Mouse (Mus musculus) MEL (cell line): ENCODE results near the gene Taf6. TPM values are rescaled to one million over a fixed set of nuclear protein-coding genes. Genes with fewer than 3 reads are reported as not detected.

ENCODE experiments used
- DNase-seq: peaks from one replicate; pipeline ENCODE4 v3.0.0; 2011; ENCODE audit warnings: low read depth, low spot score
- H3K27ac ChIP-seq: 2 replicates; pipeline ENCODE4 v1.5.1; 2012; ENCODE audit warnings: low read depth, mild to moderate bottlenecking, control low read depth, low read length, moderate library complexity; ENCODE audit not compliant: control insufficient read depth
- H3K27me3 ChIP-seq, 2 experiments: fragments of 150-350 bp in 1 of 2; sonication (generic) in 1 of 2; 2 replicates each; pipeline ENCODE4 v1.6.1; 2012; ENCODE audit warnings: low read length in 2 of 2, mild to moderate bottlenecking in 2 of 2, improper control_type of control experiment in 1 of 2, moderate library complexity in 1 of 2; ENCODE audit not compliant: insufficient read depth in 2 of 2, control insufficient read depth in 1 of 2
- H3K36me3 ChIP-seq, 2 experiments: 2 replicates each; pipeline ENCODE4 v1.6.1; 2012 to 2014; ENCODE audit warnings: low read length in 2 of 2, improper control_type of control experiment in 1 of 2, inconsistent platforms in 1 of 2, mild to moderate bottlenecking in 1 of 2; ENCODE audit not compliant: insufficient read depth in 2 of 2, control insufficient read depth in 1 of 2
- H3K4me1 ChIP-seq, 2 experiments: fragments of 150-350 bp in 1 of 2; sonication (generic) in 1 of 2; 2 replicates each; pipeline ENCODE4 v1.6.1; 2012; ENCODE audit warnings: low read length in 2 of 2, improper control_type of control experiment in 1 of 2, mild to moderate bottlenecking in 1 of 2; ENCODE audit not compliant: insufficient read depth in 2 of 2, control insufficient read depth in 1 of 2
- H3K4me3 ChIP-seq, 2 experiments: fragments of 150-350 bp in 1 of 2; sonication (generic) in 1 of 2; 2 replicates each; pipeline ENCODE4 v1.5.1; 2012; ENCODE audit warnings: low read depth in 2 of 2, low read length in 2 of 2, mild to moderate bottlenecking in 2 of 2, moderate library complexity in 2 of 2, control low read depth in 1 of 2, improper control_type of control experiment in 1 of 2; ENCODE audit not compliant: control insufficient read depth in 1 of 2, insufficient read depth in 1 of 2
- H3K79me2 ChIP-seq: 2 replicates; pipeline ENCODE4 v1.6.1; 2012; ENCODE audit warnings: mild to moderate bottlenecking, low read length, moderate library complexity; ENCODE audit not compliant: control insufficient read depth, poor library complexity, insufficient read depth
- H3K9ac ChIP-seq: 2 replicates; pipeline ENCODE4 v1.6.1; 2012; ENCODE audit warnings: low read depth, mild to moderate bottlenecking, control low read depth, low read length, moderate library complexity; ENCODE audit not compliant: control insufficient read depth, poor library complexity, severe bottlenecking
- H3K9me3 ChIP-seq: fragments of 150-350 bp; sonication (generic); replicated peaks from 2 replicates; pipeline ENCODE4 v1.6.1; 2012; ENCODE audit warnings: mild to moderate bottlenecking, low read length, improper control_type of control experiment, moderate library complexity; ENCODE audit not compliant: insufficient read depth
- BHLHE40 ChIP-seq: IDR thresholded peaks from 2 replicates; pipeline ENCODE4 v1.6.1; 2012; ENCODE audit warnings: low read depth, mild to moderate bottlenecking, inconsistent platforms, low read length, improper control_type of control experiment, borderline replicate concordance
- CTCF ChIP-seq, 3 experiments: IDR thresholded peaks in 2 of 3; conservative IDR thresholded peaks in 1 of 3; 2 replicates each; pipeline ENCODE4 v1.5.1; 2011 to 2012; ENCODE audit warnings: low read length in 3 of 3, low read depth in 2 of 3, mild to moderate bottlenecking in 2 of 3, improper control_type of control experiment in 1 of 3, inconsistent platforms in 1 of 3, mixed read lengths in 1 of 3, moderate library complexity in 1 of 3; ENCODE audit not compliant: control insufficient read depth in 1 of 3, insufficient read depth in 1 of 3, poor library complexity in 1 of 3, severe bottlenecking in 1 of 3
- E2F4 ChIP-seq: IDR thresholded peaks from 2 replicates; pipeline ENCODE4 v1.6.1; 2011; ENCODE audit warnings: low read depth, low read length, improper control_type of control experiment, borderline replicate concordance
- ELF1 ChIP-seq: IDR thresholded peaks from 2 replicates; pipeline ENCODE4 v1.6.1; 2014; ENCODE audit warnings: low read depth, mild to moderate bottlenecking, inconsistent platforms, low read length, improper control_type of control experiment, moderate library complexity
- EP300 ChIP-seq, 2 experiments: IDR thresholded peaks; 2 replicates each; pipeline ENCODE4 v1.6.1; 2011; ENCODE audit warnings: improper control_type of control experiment in 2 of 2, low read length in 2 of 2, low read depth in 1 of 2, mild to moderate bottlenecking in 1 of 2
- GABPA ChIP-seq: IDR thresholded peaks from 2 replicates; pipeline ENCODE4 v1.6.1; 2012; ENCODE audit warnings: low read depth, mild to moderate bottlenecking, inconsistent platforms, low read length, improper control_type of control experiment, moderate library complexity
- HCFC1 ChIP-seq: IDR thresholded peaks from 2 replicates; pipeline ENCODE4 v1.6.1; 2012; ENCODE audit warnings: low read depth, mild to moderate bottlenecking, inconsistent platforms, low read length, improper control_type of control experiment, moderate library complexity
- JUND ChIP-seq: IDR thresholded peaks from 2 replicates; pipeline ENCODE4 v1.6.1; 2011; ENCODE audit warnings: low read depth, mild to moderate bottlenecking, improper control_type of control experiment, low read length
- KAT2A ChIP-seq: conservative IDR thresholded peaks from 2 replicates; pipeline ENCODE4 v1.6.1; 2012; ENCODE audit warnings: low read depth, low read length, improper control_type of control experiment, inconsistent platforms
- MAFK ChIP-seq: IDR thresholded peaks from 2 replicates; pipeline ENCODE4 v1.6.1; 2011; ENCODE audit warnings: low read depth, mild to moderate bottlenecking, low read length, improper control_type of control experiment, borderline replicate concordance
- MAX ChIP-seq: IDR thresholded peaks from 2 replicates; pipeline ENCODE4 v1.6.1; 2011; ENCODE audit warnings: low read length, improper control_type of control experiment
- MAZ ChIP-seq: IDR thresholded peaks from 2 replicates; pipeline ENCODE4 v1.6.1; 2012; ENCODE audit warnings: low read depth, mild to moderate bottlenecking, inconsistent platforms, low read length, improper control_type of control experiment
- MXI1 ChIP-seq: IDR thresholded peaks from 2 replicates; pipeline ENCODE4 v1.6.1; 2011; ENCODE audit warnings: mild to moderate bottlenecking, low read depth, low read length, improper control_type of control experiment
- MYB ChIP-seq: IDR thresholded peaks from 2 replicates; pipeline ENCODE4 v1.6.1; 2011; ENCODE audit warnings: mild to moderate bottlenecking, low read depth, low read length, improper control_type of control experiment
- MYC ChIP-seq: IDR thresholded peaks from 2 replicates; pipeline ENCODE4 v1.6.1; 2011; ENCODE audit warnings: low read depth, mild to moderate bottlenecking, low read length, improper control_type of control experiment, moderate library complexity
- NELFE ChIP-seq: IDR thresholded peaks from 2 replicates; pipeline ENCODE4 v1.6.1; 2011; ENCODE audit warnings: low read depth, low read length, improper control_type of control experiment
- NRF1 ChIP-seq: IDR thresholded peaks from 2 replicates; pipeline ENCODE4 v1.6.1; 2014; ENCODE audit warnings: low read depth, mild to moderate bottlenecking, inconsistent platforms, low read length, improper control_type of control experiment, moderate library complexity; ENCODE audit not compliant: poor library complexity, insufficient read depth, severe bottlenecking
- POLR2A ChIP-seq, 2 experiments: IDR thresholded peaks; 2 replicates each; pipeline ENCODE4 v1.6.1; 2011 to 2012; ENCODE audit warnings: low read length in 2 of 2, mild to moderate bottlenecking in 2 of 2, control low read depth in 1 of 2, improper control_type of control experiment in 1 of 2, low read depth in 1 of 2, moderate library complexity in 1 of 2; ENCODE audit not compliant: control insufficient read depth in 1 of 2, insufficient read depth in 1 of 2, poor library complexity in 1 of 2
- POLR2AphosphoS2 ChIP-seq: IDR thresholded peaks from 2 replicates; pipeline ENCODE4 v1.6.1; 2011; ENCODE audit warnings: low read length, improper control_type of control experiment
- POLR2AphosphoS5 ChIP-seq: IDR thresholded peaks from 2 replicates; pipeline ENCODE4 v1.6.1; 2012; ENCODE audit warnings: low read depth, borderline replicate concordance, mild to moderate bottlenecking, inconsistent platforms, low read length, moderate library complexity, mixed read lengths
- SMC3 ChIP-seq: IDR thresholded peaks from 2 replicates; pipeline ENCODE4 v1.6.1; 2011; ENCODE audit warnings: low read depth, low read length, improper control_type of control experiment
- TAL1 ChIP-seq: IDR thresholded peaks from 2 replicates; pipeline ENCODE4 v1.6.1; 2012; ENCODE audit warnings: mild to moderate bottlenecking, inconsistent platforms, low read length, moderate library complexity, mixed read lengths
- TCF12 ChIP-seq: IDR thresholded peaks from 2 replicates; pipeline ENCODE4 v1.6.1; 2014; ENCODE audit warnings: low read depth, mild to moderate bottlenecking, inconsistent platforms, low read length, improper control_type of control experiment, moderate library complexity
- UBTF ChIP-seq: IDR thresholded peaks from 2 replicates; pipeline ENCODE4 v1.6.1; 2012; ENCODE audit warnings: low read depth, mild to moderate bottlenecking, inconsistent platforms, low read length, improper control_type of control experiment, moderate library complexity, borderline replicate concordance; ENCODE audit not compliant: insufficient read depth
- USF1 ChIP-seq: IDR thresholded peaks from 2 replicates; pipeline ENCODE4 v1.6.1; 2014; ENCODE audit warnings: low read depth, mild to moderate bottlenecking, inconsistent platforms, low read length, improper control_type of control experiment, moderate library complexity
- USF2 ChIP-seq, 2 experiments: IDR thresholded peaks; 2 replicates each; pipeline ENCODE4 v1.6.1; 2011 to 2012; ENCODE audit warnings: improper control_type of control experiment in 2 of 2, low read length in 2 of 2, borderline replicate concordance in 1 of 2, inconsistent platforms in 1 of 2, low read depth in 1 of 2, mild to moderate bottlenecking in 1 of 2; ENCODE audit not compliant: insufficient read depth in 1 of 2
- ZC3H11A ChIP-seq: IDR thresholded peaks from 2 replicates; pipeline ENCODE4 v1.6.1; 2012; ENCODE audit warnings: low read depth, mild to moderate bottlenecking, inconsistent platforms, low read length, improper control_type of control experiment
- ZKSCAN1 ChIP-seq: IDR thresholded peaks from 2 replicates; pipeline ENCODE4 v1.6.1; 2012; ENCODE audit warnings: low read depth, mild to moderate bottlenecking, inconsistent platforms, low read length, improper control_type of control experiment, moderate library complexity
- ZMIZ1 ChIP-seq: IDR thresholded peaks from 2 replicates; pipeline ENCODE4 v1.6.1; 2012; ENCODE audit warnings: low read depth, mild to moderate bottlenecking, inconsistent platforms, low read length, improper control_type of control experiment, moderate library complexity
- polyA plus RNA-seq, 2 experiments: library from polyadenylated mRNA; stranded (reverse) in 1 of 2; unstranded in 1 of 2; fragments of >175 nt in 1 of 2; fragments of >200 nt in 1 of 2; gene quantifications; 2 replicates each; pipeline versions ENCODE4 v1.2.1 to v1.2.4; 2012; ENCODE audit warnings: low replicate concordance in 2 of 2, low read depth in 1 of 2; ENCODE audit not compliant: insufficient read length in 2 of 2, insufficient read depth in 1 of 2, missing spikeins in 1 of 2
- total RNA-seq: library from RNA; depleted of rRNA; stranded (reverse); fragments of 300-350 nt; gene quantifications from 2 replicates; pipeline ENCODE4 v1.2.3, GENCODE M21; 2012

Taf6 gene
- total and polyA plus RNA-seq, 3 experiments, result 52.6 to 94.7 TPM; not detected in 1

DNA sequence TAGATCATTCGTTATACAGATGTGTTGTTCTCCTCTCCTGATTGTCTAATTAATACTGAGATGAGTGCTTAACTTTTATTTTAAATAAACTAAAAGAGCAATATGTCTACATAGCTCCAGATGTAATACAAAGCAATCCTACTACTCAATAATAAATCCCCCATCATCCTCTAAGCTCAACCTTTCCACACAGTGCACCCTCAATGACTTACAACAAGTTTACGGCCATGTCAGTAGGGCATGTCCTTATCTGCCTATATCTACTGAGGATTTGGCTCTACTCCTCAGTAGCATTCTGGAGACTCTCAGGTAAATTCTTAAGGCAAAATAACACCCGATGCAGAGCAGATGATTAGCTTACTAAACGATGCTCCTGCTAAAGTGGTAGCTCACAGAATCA, 20.6 kb upstream of the Taf6 start:
- H3K4me3 ChIP-seq, result no peak overlapping the region
- H3K27ac ChIP-seq, result no peak overlapping the region
- no peaks in the 10 kb centered on the region for H3K4me1 ChIP-seq
- H3K36me3 ChIP-seq, result no peaks in the 10 kb centered on the region
- H3K9me3 ChIP-seq, result no peaks in the 10 kb centered on the region
- DNase-seq, result no peak
- H3K79me2 ChIP-seq, result no peaks in the 10 kb centered on the region
- TF ChIP-seq MYC (no peak), MAFK (no peak), ELF1 (no peak), NRF1 (no peak), EP300 (IDR thresholded peaks at IDR 0.05; ENCODE audit: low read depth in 1 of 2, low read length in 2 of 2) (no peak), CTCF (IDR thresholded peaks at IDR 0.05 in 2 of 3, conservative IDR thresholded peaks at IDR 0.05 in 1 of 3; ENCODE audit: control insufficient read depth in 1 of 3, insufficient read depth in 1 of 3, low read depth in 2 of 3, low read length in 3 of 3, poor library complexity in 1 of 3, severe bottlenecking in 1 of 3) (no peak), JUND (no peak), MXI1 (no peak), NELFE (no peak), GABPA (no peak), POLR2A (IDR thresholded peaks at IDR 0.05; ENCODE audit: control insufficient read depth in 1 of 2, insufficient read depth in 1 of 2, low read depth in 1 of 2, low read length in 2 of 2, poor library complexity in 1 of 2) (no peak), POLR2AphosphoS5 (no peak), ZMIZ1 (no peak), SMC3 (no peak), MYB (no peak), TCF12 (no peak), ZC3H11A (no peak), POLR2AphosphoS2 (no peak)
- TF ChIP-seq, all 39 proteins: peak for 0
- Histone ChIP-seq H3K27me3 (no peaks in the 10 kb centered on the region), H3K9ac (no peak overlapping the region)

GRCm38 (mm10) chr5:138207253-138207652, 20.0 kb upstream of the Taf6 start:
- H3K4me1 ChIP-seq, result no peaks in the 10 kb centered on the region
- TF ChIP-seq USF2 (IDR thresholded peaks at IDR 0.05; ENCODE audit: borderline replicate concordance in 1 of 2, insufficient read depth in 1 of 2, low read depth in 1 of 2, low read length in 2 of 2), result no peak
- TF ChIP-seq ZKSCAN1, result no peak
- TF ChIP-seq POLR2AphosphoS2, result no peak
- no peak for TF ChIP-seq MAZ
- TF ChIP-seq HCFC1, result no peak
- TF ChIP-seq MAX, result no peak
- TF ChIP-seq ZC3H11A, result no peak
- TF ChIP-seq KAT2A, result no peak
- no peak for TF ChIP-seq MYC
- no peak for TF ChIP-seq BHLHE40
- TF ChIP-seq POLR2AphosphoS5, result no peak
- no peak for TF ChIP-seq NELFE
- TF ChIP-seq E2F4, result no peak
- no peak for TF ChIP-seq UBTF
- no peak for TF ChIP-seq TAL1
- TF ChIP-seq ELF1, result no peak
- TF ChIP-seq USF1, result no peak
- TF ChIP-seq GABPA, result no peak
- TF ChIP-seq MYB, result no peak
- no peaks in the 10 kb centered on the region for H3K79me2 ChIP-seq
- no peaks in the 10 kb centered on the region for H3K27me3 ChIP-seq
- no peak for DNase-seq
- no peaks in the 10 kb centered on the region for H3K9me3 ChIP-seq
- H3K9ac ChIP-seq, result no peak overlapping the region
- no peak overlapping the region for H3K27ac ChIP-seq
- H3K4me3 ChIP-seq, result no peak overlapping the region
- no peaks in the 10 kb centered on the region for H3K36me3 ChIP-seq
